In the genomic region with DNA sequence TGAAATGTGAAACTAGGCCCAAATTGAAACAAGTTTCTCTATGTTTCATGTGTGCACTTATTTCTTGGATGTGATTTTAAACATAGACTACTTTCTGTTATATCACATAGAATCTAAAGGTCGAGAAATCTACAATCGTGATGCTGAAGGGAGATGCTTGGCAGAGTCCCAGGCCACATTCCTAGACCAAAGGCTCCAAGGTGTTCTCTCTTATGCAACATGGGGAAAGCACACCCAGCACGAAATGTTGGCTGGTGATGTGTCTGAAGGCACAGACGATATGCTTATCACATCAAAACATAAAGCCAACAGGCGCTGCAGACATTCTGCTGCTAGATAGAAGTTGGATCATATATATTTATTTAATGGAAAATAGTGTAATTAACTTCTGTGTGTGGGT, we compare ENCODE assay signal across 29 mouse cellular contexts. TPM values are rescaled to one million over a fixed set of nuclear protein-coding genes. Genes with fewer than 3 reads are reported as not detected.
DNase-seq lines count a peak whose midpoint lies in the region; ATAC-seq lines count a peak whose summit lies in the region.
"Had no signal": no experiment of that assay in that cellular context is flagged by ENCODE, and none has a peak within 500 bp of the region (broad histone marks: within the 10 kb centered on the region; RNA-seq: fewer than 3 reads in every experiment).

No protein-coding gene starts in this region.

- no peak overlapping the region for H3K4me3 ChIP-seq in kidney, embryonic 16.5 days (ENCODE audit: low read length)
- H3K4me3 ChIP-seq: embryonic facial prominence, embryonic 12.5 days; hindbrain, embryonic 13.5 days; limb, embryonic 12.5 days; liver, embryonic 15.5 days; midbrain, embryonic 13.5 days had no signal

- intact Hi-C loops in left cerebral cortex, postnatal 10 days (cut with DNase I), result no loop called here

- WGBS in kidney, embryonic 16.5 days, result 68% methylated on average over 5 of the region's 5 CpGs

- no peaks in the 10 kb centered on the region for H3K4me1 ChIP-seq in kidney, embryonic 16.5 days (ENCODE audit: insufficient read depth, low read length)
- H3K4me1 ChIP-seq: liver, embryonic 15.5 days had no signal

- no peaks in the 10 kb centered on the region for H3K36me3 ChIP-seq in kidney, embryonic 16.5 days (ENCODE audit: insufficient read depth, low read length)
- H3K36me3 ChIP-seq: embryonic facial prominence, embryonic 12.5 days; G1E; hindbrain, embryonic 13.5 days; limb, embryonic 12.5 days; liver, embryonic 15.5 days; midbrain, embryonic 13.5 days had no signal

- H3K9me3 ChIP-seq in kidney, embryonic 16.5 days (ENCODE audit: low read length), result no peaks in the 10 kb centered on the region
- H3K9me3 ChIP-seq: embryonic facial prominence, embryonic 12.5 days; G1E; hindbrain, embryonic 13.5 days; limb, embryonic 12.5 days; liver, embryonic 15.5 days; midbrain, embryonic 13.5 days had no signal

- ATAC-seq in cerebellum, adult (ENCODE audit: insufficient number of reproducible peaks, low FRiP score, low TSS enrichment), result no peak; the same call in 1 of the 2 replicates
- ATAC-seq in kidney, embryonic 16.5 days (ENCODE audit: low FRiP score, low TSS enrichment), result no peak
- ATAC-seq: forebrain, embryonic 14.5 days; intestine, postnatal 0 days; midbrain, embryonic 13.5 days had no signal

- H3K27ac ChIP-seq in kidney, embryonic 16.5 days (ENCODE audit: low read length), result no peak overlapping the region
- H3K27ac ChIP-seq: embryonic facial prominence, embryonic 12.5 days; hindbrain, embryonic 13.5 days; limb, embryonic 12.5 days; liver, embryonic 15.5 days; macrophage; midbrain, embryonic 13.5 days had no signal

- peak; percentile 16 for DNase-seq in cerebellum, adult 11 months
- peak; percentile 24 for DNase-seq in lung, postnatal 36 days
- DNase-seq in lung, postnatal 14 days, result no peak
- DNase-seq in cerebellum, postnatal 25 days, result peak; percentile 30 to 59
- DNase-seq in left cerebral cortex, postnatal 10 days (ENCODE audit: extremely low spot score in 1 of 2, low spot score in 2 of 2), result no peak
- DNase-seq: adrenal gland, adult 8-10 months; embryo, embryonic 11 days; gastrocnemius, postnatal 25 days; heart, adult 11 months; heart, postnatal 4 days; kidney, adult 9 months; kidney, postnatal 14 days; layer of hippocampus, postnatal 36 days; right cerebral cortex, postnatal 14 days; thymus, postnatal 4 days had no signal

- no peak overlapping the region for H3K4me2 ChIP-seq in kidney, embryonic 16.5 days (replicated peaks; ENCODE audit: low read depth, low read length)
- H3K4me2 ChIP-seq: embryonic facial prominence, embryonic 12.5 days; heart, embryonic 11.5 days; hindbrain, embryonic 13.5 days; limb, embryonic 12.5 days; liver, embryonic 15.5 days; midbrain, embryonic 13.5 days had no signal

- H3K27me3 ChIP-seq in kidney, embryonic 16.5 days (ENCODE audit: insufficient read depth, low read length), result peaks cover 14% of the 10 kb centered on the region
- H3K27me3 ChIP-seq: embryonic facial prominence, embryonic 12.5 days; limb, embryonic 12.5 days had no signal

- H3K9ac ChIP-seq in kidney, embryonic 16.5 days (replicated peaks; ENCODE audit: low read length), result no peak overlapping the region
- H3K9ac ChIP-seq: embryonic facial prominence, embryonic 12.5 days; hindbrain, embryonic 13.5 days; limb, embryonic 12.5 days; liver, embryonic 15.5 days; midbrain, embryonic 13.5 days had no signal

RNA-seq across cellular contexts. Expression of a gene that starts 25.8 kb away (rescaled TPM):
- 10 to 100 TPM; 11.7 to 11.8 TPM for total RNA-seq in left cerebral cortex, postnatal 10 days (2021)
- 0.69 and 1.2 TPM in 2 replicates for polyA plus RNA-seq in kidney, embryonic 16.5 days (2015; fragmentation: Nextera tagmentation; extraction: Ambion mirVana)
- total RNA-seq: megakaryocyte-erythroid progenitor cell, adult 5-6 weeks had no signal
- polyA plus RNA-seq: G1E; macrophage; small intestine, adult 2 months had no signal

Comparison
In these comparisons a context has a peak if more than half of its experiments do, and no peak if none do; other contexts are left out.
1. DNase-seq: peak in cerebellum, adult 11 months (single experiment), lung, postnatal 36 days (single experiment) and cerebellum, postnatal 25 days (2 of 2); none in lung, postnatal 14 days (single experiment) and left cerebral cortex, postnatal 10 days (0 of 2).